Mouse (Mus musculus): Measurements from ENCODE around the gene Ugt1a6a.
"Not testable (repeated sequence)": the region's sequence is repeated elsewhere in the genome, so short reads cannot be mapped to it uniquely, and the experiment has no call there.

Ugt1a6a gene

GRCm38 (mm10) chr1:88134457-88135011 is at the start of gene Ugt1a6a:
Ugt1a6a (plus strand) TSS chr1:88134809.
- not testable (repeated sequence) for DNase-seq (ENCODE audit: low spot score)

GRCm38 (mm10) chr1:88086125-88086524 is 48.5 kb upstream of the Ugt1a6a start:
- DNase-seq (ENCODE audit: low spot score) = no peak

GRCm38 (mm10) chr1:88087513-88087912 is 47.1 kb upstream of the Ugt1a6a start, which contains the start of gene Ugt1a8:
Ugt1a8 (plus strand) TSS chr1:88087813.
- DNase-seq (ENCODE audit: low spot score) = no peak

GRCm38 (mm10) chr1:88092341-88092740 is 42.3 kb upstream of the Ugt1a6a start:
- DNase-seq (ENCODE audit: low spot score) = no peak

GRCm38 (mm10) chr1:88094270-88094676 is 40.3 kb upstream of the Ugt1a6a start:
- not testable (repeated sequence) for DNase-seq (ENCODE audit: low spot score)

- no peak for DNase-seq (ENCODE audit: low spot score)
Measured at GRCm38 (mm10) chr1:88094941-88095492, 39.6 kb upstream of the Ugt1a6a start, which contains the start of gene Ugt1a7c. Ugt1a7c (plus strand) TSS chr1:88095062.

- DNase-seq (ENCODE audit: low spot score) = not testable (repeated sequence)
Measured at GRCm38 (mm10) chr1:88098546-88098945, 36.1 kb upstream of the Ugt1a6a start.

- DNase-seq (ENCODE audit: low spot score) = not testable (repeated sequence)
Measured at GRCm38 (mm10) chr1:88099691-88100090, 34.9 kb upstream of the Ugt1a6a start.

GRCm38 (mm10) chr1:88103019-88103418 is 31.6 kb upstream of the Ugt1a6a start, which contains the start of gene Ugt1a6b:
Ugt1a6b (plus strand) TSS chr1:88103252.
- not testable (repeated sequence) for DNase-seq (ENCODE audit: low spot score)

GRCm38 (mm10) chr1:88103697-88104468 is 30.7 kb upstream of the Ugt1a6a start:
- not testable (repeated sequence) for DNase-seq (ENCODE audit: low spot score)

- no peak for DNase-seq (ENCODE audit: low spot score)
Measured at GRCm38 (mm10) chr1:88104667-88105430, 29.8 kb upstream of the Ugt1a6a start.

- no peak for DNase-seq (ENCODE audit: low spot score)
Measured at GRCm38 (mm10) chr1:88105656-88106055, 29.0 kb upstream of the Ugt1a6a start.

- not testable (repeated sequence) for DNase-seq (ENCODE audit: low spot score)
Measured at GRCm38 (mm10) chr1:88109027-88109557, 25.5 kb upstream of the Ugt1a6a start.

GRCm38 (mm10) chr1:88109604-88110003 is 25.0 kb upstream of the Ugt1a6a start:
- not testable (repeated sequence) for DNase-seq (ENCODE audit: low spot score)

- not testable (repeated sequence) for DNase-seq (ENCODE audit: low spot score)
Measured at GRCm38 (mm10) chr1:88112769-88113168, 21.8 kb upstream of the Ugt1a6a start.

GRCm38 (mm10) chr1:88120550-88120949 is 14.1 kb upstream of the Ugt1a6a start:
- DNase-seq (ENCODE audit: low spot score) = not testable (repeated sequence)

- DNase-seq (ENCODE audit: low spot score) = not testable (repeated sequence)
Measured at GRCm38 (mm10) chr1:88121521-88121920, 13.1 kb upstream of the Ugt1a6a start.

GRCm38 (mm10) chr1:88125827-88126360 is 8.7 kb upstream of the Ugt1a6a start:
- not testable (repeated sequence) for DNase-seq (ENCODE audit: low spot score)

GRCm38 (mm10) chr1:88129091-88129490 is 5.5 kb upstream of the Ugt1a6a start:
- DNase-seq (ENCODE audit: low spot score) = not testable (repeated sequence)

GRCm38 (mm10) chr1:88130223-88130622 is 4.4 kb upstream of the Ugt1a6a start:
- not testable (repeated sequence) for DNase-seq (ENCODE audit: low spot score)

GRCm38 (mm10) chr1:88133908-88134456 is 627 bp upstream of the Ugt1a6a start:
- no peak for DNase-seq (ENCODE audit: low spot score)

Measured in retina, embryonic 14.5 days (tissue).